Mouse (Mus musculus): ENCODE data around the gene Reg3d. TPM values are rescaled to one million over a fixed set of nuclear protein-coding genes. Genes with fewer than 3 reads are reported as not detected.
A peak's percentile ranks its signal among the peaks of the same experiment; 100 is the strongest.
"Not testable (repeated sequence)": the region's sequence is repeated elsewhere in the genome, so short reads cannot be mapped to it uniquely, and the experiment has no call there.

The Reg3d gene
- 0.95 and 1.6 TPM in 2 replicates for polyA plus RNA-seq (2012; rRNA removed)

- WGBS, result 65% methylated on average over 2 of the region's 2 CpGs
- DNase-seq (ENCODE audit: low read depth, low spot score), result no peak
Observed at GRCm38 (mm10) chr6:78378765-78379164, at the start of gene Reg3d. Reg3d (minus strand) TSS chr6:78378865.

GRCm38 (mm10) chr6:78425497-78425896, 46.8 kb upstream of the Reg3d start:
- no peak for DNase-seq (ENCODE audit: low read depth, low spot score)
- WGBS, result 49% methylated on average over 3 of the region's 3 CpGs

- DNase-seq (ENCODE audit: low read depth, low spot score), result not testable (repeated sequence)
Observed at GRCm38 (mm10) chr6:78422411-78422810, 43.7 kb upstream of the Reg3d start, which contains the start of gene Reg1. Reg1 (plus strand) TSS chr6:78422711.

- 98% methylated on average over 4 of the region's 17 CpGs for WGBS
- not testable (repeated sequence) for DNase-seq (ENCODE audit: low read depth, low spot score)
Observed at GRCm38 (mm10) chr6:78395323-78395722, 16.7 kb upstream of the Reg3d start, which contains the start of gene Reg2. Reg2 (plus strand) TSS chr6:78395623.

GRCm38 (mm10) chr6:78385609-78386008, 6.9 kb upstream of the Reg3d start:
- DNase-seq (ENCODE audit: low read depth, low spot score), result no peak
- WGBS, result 69% methylated on average over 3 of the region's 3 CpGs

GRCm38 (mm10) chr6:78380409-78380808, 1.7 kb upstream of the Reg3d start, which contains the start of gene Reg3a:
Reg3a (plus strand) TSS chr6:78380709.
- no peak for DNase-seq (ENCODE audit: low read depth, low spot score)

GRCm38 (mm10) chr6:78370357-78370756, 8.3 kb downstream of the Reg3d start, which contains the start of gene Reg3b:
Reg3b (plus strand) TSS chr6:78370657.
- DNase-seq (ENCODE audit: low read depth, low spot score), result no peak
- 28% methylated on average over 2 of the region's 2 CpGs for WGBS

GRCm38 (mm10) chr6:78361971-78362563, 16.6 kb downstream of the Reg3d start:
- WGBS, result 20% methylated on average over 2 of the region's 2 CpGs
- DNase-seq (ENCODE audit: low read depth, low spot score), result peak; percentile 22

- WGBS, result 38% methylated on average over 2 of the region's 2 CpGs
- DNase-seq (ENCODE audit: low read depth, low spot score), result no peak
Observed at GRCm38 (mm10) chr6:78341689-78342088, 37.0 kb downstream of the Reg3d start.

GRCm38 (mm10) chr6:78340296-78340695, 38.4 kb downstream of the Reg3d start:
- DNase-seq (ENCODE audit: low read depth, low spot score), result no peak

- WGBS, result 21% methylated on average over 7 of the region's 7 CpGs
- DNase-seq (ENCODE audit: low read depth, low spot score), result peak; percentile 1
Observed at GRCm38 (mm10) chr6:78331919-78332569, 46.6 kb downstream of the Reg3d start.

GRCm38 (mm10) chr6:78329166-78329565, 49.5 kb downstream of the Reg3d start:
- DNase-seq (ENCODE audit: low read depth, low spot score), result no peak
- WGBS, result 68% methylated on average over 2 of the region's 2 CpGs

- DNase-seq (ENCODE audit: low read depth, low spot score), result no peak
Observed at GRCm38 (mm10) chr6:78327798-78328197, 50.9 kb downstream of the Reg3d start.

Other genes with a start within 250 kb of the Reg3d start
- 19,577 and 52,204 TPM in 2 replicates for gene Reg3b, start 8.2 kb downstream of the Reg3d start, polyA plus RNA-seq (2012; rRNA removed)
- gene Reg3a, start 1.8 kb upstream of the Reg3d start, polyA plus RNA-seq (2012; rRNA removed), result 157 and 166 TPM in 2 replicates
- gene Reg2, start 16.8 kb upstream of the Reg3d start, polyA plus RNA-seq (2012; rRNA removed), result 0.14 TPM in 1 of 2 replicates, not detected in the other
- gene Reg1, start 43.8 kb upstream of the Reg3d start, polyA plus RNA-seq (2012; rRNA removed), result 5.6 and 11.9 TPM in 2 replicates
- 7,614 and 24,841 TPM in 2 replicates for gene Reg3g, start 90.0 kb upstream of the Reg3d start, polyA plus RNA-seq (2012; rRNA removed)

Measured in large intestine, adult 2 months (tissue).